Mouse (Mus musculus) thymus, postnatal 25 days (tissue): ENCODE results near the gene Prkce.

ENCODE experiments used
- DNase-seq: peaks from one replicate; pipeline ENCODE4 v3.0.0; 2022

Gene Prkce

DNA sequence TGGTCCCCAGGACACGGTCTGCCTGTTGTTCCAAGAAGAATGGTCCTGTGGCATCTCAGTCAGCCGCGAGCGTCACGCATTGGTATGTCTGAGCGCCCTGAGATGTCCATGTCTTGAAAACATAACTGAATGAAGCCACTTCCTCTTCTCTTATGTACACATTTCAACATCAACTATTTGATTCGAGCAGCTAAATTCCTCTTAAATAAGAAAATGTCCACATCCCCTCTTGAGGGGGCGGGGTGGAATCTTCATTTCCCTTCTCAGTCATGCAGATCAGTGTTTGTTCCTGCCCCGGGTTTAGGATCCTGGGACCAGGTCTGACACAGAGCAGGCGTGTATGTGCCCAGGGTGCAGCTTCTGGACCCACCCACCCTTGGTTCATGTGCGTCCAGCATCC, 211.0 kb downstream of the Prkce start:
- no peak for DNase-seq

DNA sequence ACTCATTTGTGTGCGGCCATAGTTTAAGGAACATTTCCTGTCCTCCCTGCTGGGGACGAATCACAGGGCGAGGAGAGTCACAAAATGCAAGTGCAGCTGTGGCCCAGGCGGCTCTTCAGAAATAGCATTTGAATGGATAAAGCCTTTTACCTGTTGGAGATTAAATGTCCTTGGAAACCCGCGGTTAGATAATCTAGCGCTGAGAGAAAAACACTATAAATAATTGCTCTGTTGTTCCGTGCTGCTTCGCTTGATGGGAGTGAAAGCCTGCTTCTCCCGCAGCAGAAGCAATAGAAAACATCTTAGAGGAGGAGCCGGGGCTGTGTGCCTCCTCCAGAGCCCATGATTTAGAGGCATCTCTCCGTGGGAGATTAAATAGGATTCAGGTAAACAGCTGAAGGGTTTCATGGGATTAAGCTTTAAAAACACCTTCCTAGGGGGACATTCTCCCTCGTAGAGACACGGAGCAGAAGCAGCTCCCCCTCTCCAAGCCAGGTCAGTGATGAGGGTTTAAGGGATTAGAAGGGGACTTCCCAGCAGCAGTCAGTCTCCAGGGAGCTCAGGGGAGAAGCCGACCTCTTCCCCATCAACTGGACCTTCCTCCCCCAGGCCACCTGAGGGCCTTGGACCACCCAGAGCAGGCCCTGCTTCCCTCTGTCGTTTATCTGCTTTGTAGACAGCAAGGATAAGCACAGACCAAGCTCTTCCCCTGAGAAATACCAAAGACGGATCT, 212.0 kb downstream of the Prkce start:
- DNase-seq = no peak

DNA sequence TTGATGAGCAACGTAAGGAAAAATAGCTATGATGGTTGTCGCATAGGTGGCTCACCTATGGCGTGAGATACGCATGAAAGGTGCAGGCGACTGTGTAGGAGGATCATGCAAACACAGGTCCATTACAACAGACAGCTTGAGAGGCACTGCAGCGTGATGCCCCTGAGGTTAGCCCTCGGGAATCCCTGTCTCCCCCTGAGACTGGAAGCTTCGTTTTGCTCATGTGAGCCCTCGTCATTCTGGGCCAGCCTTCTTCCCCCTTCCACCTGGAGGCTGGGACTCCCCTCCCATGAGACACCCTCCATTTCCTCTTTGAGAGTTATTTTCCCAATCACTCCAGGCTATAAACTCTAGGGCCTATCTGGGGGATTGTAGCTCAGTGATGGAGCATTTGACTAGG, 213.9 kb downstream of the Prkce start:
- DNase-seq = no peak

DNA sequence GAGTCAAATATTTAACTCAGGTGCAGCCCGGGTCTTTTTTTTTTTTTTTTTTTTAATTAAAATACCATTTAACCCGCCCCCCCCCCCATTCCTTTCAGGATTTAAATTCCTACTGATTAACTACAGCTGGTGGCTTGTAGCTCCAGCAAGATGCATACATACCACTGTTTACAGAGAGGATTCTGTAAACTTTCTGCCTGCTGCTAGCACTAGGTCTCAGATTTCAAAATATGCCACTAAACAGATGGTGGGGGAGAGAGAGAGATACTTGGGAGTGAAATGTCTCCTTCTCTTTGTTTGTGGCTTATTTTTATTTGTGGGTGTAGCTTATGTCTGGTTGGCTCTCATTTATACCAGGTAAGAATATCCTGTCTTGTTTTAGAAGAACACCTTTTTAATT, 215.3 kb downstream of the Prkce start:
- DNase-seq = no peak

DNA sequence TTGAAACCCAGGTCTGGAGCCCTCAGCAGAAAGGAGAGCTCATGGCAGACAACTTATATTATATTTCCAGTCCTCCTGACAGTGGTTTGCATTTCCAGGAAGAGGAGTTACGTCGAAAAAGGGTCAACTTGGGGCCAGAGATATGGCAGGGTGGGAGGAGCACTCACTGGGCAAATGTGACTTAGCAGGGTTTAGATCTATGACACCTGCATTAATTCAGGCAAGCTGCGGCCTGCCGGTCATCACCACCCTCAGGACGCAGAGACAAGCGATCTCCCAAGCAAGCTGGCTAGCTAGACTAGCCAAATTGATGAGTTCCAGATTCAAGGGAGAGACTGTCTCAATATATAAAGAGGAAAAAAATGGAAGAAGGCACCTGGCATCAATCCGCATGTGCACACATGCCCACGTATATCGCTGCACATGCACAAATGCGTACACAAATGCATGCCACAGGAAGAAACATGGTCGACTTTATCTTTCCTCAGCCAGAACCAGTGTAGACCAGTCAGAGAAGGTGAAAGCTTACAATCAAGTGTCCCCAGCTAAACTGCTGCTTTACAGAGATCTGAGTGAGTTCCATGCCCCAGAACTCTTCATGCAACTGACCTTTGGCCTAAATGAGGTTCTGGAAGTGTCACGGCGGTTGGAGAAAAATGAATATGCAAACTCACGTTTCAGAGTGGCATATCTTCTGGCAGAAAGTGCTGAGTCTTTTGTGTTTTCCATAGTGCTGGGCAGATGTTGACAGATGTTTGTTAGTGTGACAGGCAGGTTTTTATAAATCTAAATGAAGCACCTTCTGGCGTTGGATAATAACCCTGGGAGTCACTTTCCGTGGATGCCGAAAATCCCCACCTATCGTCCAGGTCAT, 216.4 kb downstream of the Prkce start:
- DNase-seq = no peak

DNA sequence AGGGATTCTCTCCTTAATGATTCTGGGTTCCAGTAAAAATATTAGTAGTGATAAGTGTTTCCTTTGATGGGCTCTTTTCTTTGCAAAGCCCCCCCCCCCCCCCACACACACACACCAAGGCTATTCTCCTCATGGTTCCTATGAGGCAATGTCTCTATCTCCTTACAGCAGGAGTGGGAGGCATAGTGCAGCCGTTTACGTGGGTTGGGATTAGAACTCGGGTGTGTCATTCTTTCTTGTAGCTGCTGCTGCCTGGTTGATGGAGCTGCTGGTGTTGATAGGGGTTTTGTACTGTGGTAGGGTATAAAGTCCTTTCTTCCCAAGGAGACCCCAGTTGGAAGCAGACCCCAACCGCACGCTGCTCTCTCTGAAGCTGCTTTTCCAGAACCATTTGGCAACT, 224.9 kb downstream of the Prkce start:
- no peak for DNase-seq

DNA sequence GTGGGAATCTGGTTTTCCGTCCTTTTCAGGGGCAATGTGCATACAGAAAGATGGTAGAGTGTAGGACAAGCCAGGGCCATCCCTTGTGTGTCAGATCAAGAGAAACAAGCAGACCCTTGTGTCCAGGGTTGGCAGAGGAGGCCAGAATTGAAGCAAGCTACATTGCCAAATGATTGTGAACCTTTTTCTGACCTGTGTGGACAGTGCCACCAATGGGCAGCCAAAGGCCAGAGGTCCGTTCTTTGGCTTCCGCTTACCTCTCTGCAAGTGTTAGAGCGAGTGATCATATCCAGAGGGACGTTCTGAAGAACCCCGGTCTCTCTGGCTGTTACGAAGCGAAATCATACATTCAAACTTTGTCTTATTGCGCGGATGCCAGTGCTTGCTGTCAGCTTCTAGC, 225.6 kb downstream of the Prkce start:
- DNase-seq = no peak

DNA sequence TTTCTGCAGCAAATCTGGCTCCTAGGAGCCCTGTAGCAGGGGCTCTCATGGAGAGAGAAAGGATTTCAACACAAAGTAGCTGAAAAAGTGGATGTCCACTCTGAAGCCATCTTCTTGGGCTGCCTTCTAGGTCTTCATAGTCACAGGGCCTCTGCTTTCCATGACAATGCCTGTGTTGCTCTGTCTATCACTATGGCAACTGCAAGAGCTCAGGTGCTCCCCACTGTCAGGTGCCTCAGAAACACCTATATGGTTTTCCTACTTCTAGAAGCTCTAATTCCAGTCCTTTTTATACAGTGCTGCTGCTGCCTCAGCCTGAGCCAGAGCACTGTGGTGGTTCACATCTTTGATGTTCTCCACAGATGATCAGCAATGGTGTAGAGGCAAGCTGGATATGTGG, 229.5 kb downstream of the Prkce start:
- DNase-seq = no peak

DNA sequence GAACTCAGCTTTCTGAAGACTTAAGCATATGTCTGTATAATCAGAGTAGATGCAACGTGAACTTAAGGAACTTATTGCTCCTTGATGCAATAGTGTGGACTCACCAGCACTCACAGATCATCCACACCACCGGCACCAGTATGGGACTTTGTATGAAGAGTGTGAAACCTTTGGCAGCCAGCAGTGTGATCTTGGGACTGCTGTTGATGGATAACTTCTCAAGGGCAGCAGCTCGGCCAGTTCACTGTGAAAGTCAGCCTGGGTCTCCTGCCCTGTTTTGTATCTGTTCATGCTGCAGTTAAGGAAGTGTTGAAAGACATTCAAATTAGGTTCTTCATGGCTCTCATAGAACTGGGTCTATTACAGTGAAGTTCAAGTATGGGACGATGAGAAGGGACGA, 230.1 kb downstream of the Prkce start:
- no peak for DNase-seq

DNA sequence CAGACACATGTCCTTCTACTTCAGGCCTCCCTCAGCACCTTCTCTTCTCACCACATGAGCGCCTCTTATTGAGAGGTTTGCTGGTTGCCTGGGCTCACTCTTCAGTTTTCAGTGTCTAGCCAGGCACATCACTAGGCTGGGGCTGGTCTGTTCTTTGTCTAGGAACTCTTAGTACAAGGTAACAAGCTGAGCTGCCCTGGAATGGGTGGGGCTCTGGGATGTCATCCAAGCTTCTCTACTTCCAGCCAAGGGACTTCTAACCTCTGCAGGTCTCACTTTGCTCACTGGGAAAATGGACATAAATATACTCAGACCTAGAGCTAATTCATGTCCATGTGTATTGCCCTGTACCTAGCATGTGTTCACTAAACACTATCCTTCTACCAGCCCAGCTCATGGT, 230.6 kb downstream of the Prkce start:
- DNase-seq = no peak

DNA sequence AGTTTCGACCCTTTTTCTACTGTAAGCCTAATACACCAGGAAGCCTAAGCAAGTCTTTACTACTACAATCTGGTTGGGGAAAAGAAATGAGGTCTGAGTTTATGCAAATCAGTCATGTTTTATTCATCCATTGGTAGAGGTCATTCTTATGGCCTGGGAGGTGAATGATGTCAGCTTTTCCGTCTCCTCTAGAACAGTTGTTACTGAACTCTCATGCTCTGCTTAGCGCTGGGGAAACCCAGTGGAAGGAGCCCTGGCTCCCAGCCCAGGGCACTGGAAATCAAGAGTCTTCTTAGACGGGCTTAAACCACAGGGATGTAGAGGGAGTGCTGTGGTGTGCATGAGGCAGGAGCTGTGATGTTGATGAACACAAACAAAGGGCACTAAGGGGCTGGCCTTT, 232.4 kb downstream of the Prkce start:
- DNase-seq = no peak

DNA sequence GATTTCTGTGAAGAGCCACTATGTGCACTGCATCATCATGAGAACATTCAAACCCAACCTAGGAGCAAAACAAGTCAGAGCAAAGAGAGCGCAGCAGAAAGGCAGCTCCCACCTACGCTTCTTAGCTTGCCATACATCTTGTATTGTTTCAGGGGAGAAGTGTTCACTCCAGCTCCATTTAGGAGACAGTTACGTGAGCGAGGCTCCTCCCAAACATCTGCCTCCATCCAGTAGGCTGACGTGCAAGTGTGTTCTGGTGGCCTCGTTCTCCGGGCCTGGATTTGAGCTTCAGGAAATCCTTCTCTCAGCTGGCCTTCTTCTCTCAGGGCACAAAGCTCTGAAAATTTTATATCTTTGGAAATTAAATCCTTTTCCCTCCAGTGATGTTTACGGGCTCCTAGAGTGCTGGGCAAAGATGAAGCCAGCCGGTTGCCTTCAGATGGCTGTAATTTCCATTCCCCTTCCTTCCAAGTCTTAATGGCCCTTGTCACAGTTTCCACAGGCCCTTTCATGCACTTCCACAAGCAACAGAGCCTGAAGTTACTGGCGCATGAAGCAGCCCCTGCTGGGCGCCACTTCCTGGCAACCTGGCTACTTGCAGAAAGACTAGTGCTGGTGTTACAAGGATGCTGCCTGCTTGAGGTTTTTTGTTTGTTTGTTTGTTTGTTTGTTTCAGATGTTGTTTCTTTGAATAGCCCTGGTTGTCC, 237.4 kb downstream of the Prkce start:
- DNase-seq = no peak

DNA sequence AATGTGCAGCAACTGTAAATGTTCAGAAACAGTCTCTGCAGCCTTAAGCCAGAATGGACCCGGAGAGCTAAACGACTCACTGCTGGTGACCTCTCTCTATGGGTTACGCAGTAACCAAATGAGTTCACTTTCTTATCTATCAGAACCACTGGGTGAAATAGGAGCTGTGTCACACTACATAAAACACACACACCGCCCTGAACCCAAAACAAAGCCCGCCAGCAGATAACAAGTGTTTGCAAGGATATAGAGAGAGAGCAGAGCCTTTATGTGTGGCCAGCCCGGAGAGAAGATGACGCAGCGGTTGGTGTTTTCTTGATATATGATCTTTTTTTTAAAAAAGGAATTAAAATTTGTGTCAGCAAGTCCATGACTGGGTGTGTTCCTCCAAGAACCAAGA, 238.1 kb downstream of the Prkce start:
- DNase-seq = no peak

DNA sequence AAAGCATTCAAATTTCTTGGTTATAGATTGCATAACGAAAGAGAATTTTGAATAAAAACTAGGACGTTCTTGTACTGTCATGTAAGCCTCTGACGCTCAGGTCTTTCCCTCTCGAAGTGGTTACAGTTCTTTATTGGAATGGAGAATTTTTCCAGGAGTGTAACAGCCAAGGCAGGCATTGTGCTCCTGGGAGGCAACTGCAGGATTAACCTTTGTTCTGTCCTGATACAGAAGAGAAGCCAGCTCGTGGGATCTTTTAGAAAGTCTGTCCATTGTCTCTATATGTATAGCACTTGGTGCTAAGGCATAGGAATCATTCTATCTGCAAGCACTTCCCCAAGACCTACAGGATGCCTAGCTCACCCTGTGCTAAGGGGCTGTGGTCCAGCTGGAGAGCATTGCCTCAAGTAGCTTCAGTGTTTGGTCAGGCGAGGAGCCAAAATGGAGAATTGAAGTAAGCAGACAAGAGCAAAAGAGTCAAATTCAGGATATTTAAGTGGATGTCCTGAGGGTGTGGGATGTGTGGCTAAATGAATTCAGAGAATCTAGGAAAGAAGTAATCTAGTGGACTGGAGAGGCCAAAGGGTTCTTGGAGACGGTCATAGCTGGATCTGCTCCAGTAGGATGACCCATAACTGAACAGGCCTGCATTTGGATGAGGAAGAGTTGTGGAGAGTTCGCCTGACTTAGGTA, 240.5 kb downstream of the Prkce start:
- no peak for DNase-seq

DNA sequence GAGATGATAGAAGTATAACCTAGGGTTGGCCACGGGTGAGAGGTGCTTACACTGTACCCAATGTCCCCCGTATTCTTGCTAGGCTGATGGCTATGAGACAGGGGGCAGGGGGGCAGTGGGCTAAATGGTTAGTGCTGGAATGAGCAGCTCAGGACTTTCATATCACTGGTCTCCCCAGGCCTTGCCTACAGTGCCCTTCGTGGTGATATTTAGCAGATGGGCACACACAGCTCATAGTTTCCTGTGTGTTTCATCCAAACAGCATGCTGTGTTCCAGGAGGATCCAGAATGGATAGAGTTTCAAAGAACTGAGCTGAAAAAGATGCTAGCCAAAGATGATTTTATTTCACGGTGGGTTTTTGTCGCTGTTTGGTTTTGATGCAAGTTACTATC, 241.0 kb downstream of the Prkce start:
- no peak for DNase-seq

DNA sequence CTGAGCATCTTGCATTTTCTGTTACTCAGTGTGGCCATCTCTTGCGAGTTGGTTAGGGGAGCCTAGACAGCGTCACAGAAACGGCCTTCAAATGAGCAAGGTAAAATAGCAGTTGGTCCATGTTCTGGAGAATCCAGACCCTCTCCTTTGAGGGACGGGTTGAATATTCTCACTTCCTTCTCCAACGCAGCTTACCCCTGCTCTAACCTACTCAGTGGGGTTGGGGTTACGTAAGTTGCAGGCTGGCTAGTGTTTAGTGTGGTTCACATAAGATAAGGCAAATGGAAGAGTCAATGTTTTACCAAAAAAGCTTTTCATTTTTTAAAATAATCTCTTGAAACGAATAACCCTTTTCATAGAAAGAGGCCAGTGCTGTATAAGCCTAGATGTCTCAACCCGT, 241.9 kb downstream of the Prkce start:
- DNase-seq = no peak

DNA sequence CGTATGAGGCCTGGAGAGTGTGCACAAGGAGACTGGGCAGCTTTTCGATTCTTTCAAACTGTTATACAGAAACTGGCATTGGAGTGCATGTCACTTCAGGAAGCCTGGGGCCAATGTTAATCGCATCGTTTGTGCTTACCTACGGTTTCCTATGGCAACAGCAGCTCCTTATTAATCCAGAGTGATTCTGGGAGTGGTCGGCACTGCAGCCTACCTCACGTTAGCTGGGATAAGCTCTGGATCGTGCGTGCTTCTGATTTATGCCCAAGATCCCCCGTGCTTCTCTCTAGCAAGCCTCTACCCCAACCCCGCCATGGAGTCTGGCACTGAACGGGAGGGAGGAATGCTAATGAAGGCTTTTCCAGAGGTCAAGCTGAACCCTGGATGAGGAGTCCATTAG, 242.9 kb downstream of the Prkce start:
- no peak for DNase-seq

DNA sequence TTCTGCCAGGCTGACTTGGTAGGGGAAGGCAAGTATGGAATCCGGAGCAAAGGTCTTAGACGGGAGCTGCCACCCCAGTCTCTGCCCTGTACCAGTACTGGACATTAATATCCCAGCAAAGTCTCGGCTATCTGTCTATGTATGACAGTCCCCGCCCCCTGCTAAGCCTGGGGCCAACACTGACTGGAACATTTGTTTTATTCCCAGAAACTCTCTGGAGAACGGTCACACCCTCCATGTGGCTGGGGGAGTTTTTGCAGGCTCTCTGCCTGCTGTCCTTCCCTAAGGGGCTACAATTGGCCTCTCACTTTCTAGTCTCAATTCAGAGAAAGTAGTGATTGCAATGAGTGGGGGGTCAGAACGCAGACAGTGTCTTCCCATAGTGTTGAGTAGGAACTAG, 244.6 kb downstream of the Prkce start:
- no peak for DNase-seq

DNA sequence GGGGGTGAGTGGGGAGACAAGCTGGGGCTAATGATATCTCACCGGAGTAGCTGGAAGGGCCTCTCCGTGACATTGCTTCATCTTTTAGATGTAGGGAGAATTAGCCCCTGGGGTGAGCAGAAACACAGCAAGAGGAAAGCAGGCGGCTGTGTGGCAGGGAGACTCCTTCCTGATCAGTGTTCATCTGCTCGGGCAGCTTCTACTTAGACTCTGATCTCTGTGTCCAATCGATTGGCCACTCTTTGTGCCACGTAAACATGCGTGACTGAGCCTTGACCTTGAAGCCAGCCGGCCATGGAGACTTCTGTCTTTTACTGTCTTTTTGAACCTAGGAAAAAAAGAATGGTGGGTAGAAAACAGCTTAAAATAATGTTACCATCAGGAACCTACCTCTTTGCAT, 247.0 kb downstream of the Prkce start:
- DNase-seq = no peak

DNA sequence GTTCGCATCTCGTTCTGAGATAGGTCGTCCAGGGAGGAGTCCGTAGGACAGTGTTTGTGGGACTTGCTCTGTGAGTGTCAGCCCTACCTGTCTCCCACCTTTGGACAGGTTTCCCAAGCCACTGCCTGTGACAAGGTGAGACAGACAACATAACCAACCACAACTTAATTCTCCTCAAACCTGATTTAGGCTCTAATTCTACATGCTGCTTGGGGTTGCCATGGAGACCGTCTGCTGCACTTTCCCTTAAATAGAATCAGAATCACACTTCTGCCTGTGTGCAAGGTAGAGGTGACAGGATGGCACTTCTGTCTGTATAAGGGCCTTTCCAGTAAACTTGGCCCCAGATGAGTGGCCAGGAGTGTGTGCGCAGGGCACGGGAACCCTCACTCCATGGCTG, 248.4 kb downstream of the Prkce start:
- DNase-seq = no peak

DNA sequence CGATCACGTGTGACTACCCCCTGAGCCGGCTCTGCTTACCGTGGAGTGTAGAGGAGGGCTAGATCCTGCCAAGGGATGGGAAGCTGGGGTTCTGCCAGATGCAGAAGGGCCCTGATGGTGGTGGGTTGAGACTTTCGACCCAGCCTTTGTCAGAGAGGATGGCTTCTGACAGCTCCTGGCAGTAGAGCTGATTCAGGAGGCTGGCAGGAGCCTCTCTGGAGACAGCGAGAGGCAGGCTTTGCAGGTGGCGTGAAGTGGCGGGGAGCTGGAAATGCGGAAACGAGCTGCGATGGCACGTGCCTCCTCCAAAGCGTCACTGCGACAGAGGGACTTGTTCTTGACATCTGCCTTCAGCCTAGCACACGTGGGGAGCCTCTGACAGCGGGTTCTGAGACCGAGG, 250.7 kb downstream of the Prkce start:
- no peak for DNase-seq

DNA sequence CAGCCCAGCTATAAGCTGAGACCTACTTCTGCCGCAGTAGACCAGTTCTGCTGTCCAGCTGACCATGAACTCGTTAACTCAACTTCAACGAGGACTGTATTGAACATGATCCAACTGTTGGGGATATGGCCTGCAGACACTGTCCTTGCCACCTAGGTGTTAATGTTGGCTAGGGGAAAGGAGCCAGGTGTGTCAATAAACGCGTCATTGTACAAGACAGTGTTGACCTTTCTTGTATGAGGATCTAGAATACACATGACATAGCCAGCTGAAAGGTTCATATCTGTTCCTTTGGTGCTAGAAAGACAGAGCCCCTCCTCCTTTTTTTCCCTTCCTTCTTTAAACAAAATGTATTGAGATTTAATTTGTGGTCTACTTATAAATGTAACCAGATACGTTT, 251.6 kb downstream of the Prkce start:
- no peak for DNase-seq

DNA sequence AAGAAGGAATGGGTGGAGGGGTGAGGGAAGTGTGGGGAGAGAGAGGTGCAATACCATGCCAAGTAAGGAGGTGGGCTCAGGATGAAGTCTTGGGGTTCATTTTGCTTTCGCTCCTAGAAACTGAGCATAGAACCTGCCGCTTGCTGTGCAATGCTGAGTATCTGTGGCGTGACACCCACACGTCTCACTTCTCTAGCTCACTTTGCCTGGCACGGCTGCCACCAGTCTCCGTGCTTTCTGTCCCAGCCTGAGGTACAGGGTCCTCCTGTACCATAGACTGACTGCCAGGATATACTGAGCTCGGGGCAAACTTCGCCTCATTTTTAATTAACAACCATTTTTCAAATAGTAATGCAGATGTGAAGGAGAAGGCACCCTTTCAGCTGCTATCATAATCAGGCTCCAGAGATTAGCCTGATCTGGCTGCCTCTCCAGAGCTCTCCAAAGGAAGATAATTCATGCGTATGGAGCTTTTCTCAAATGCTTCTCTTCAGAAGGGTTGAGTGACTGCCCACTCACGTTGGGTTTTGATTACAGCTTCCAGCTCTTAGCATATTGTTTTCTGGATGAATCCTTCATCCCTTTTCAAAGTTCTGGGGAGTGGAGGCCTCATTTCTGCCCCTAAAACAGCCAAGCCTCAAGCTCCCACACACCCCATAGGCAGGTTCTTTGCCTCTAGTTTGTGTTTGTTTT, 253.2 kb downstream of the Prkce start:
- no peak for DNase-seq
